Mouse (Mus musculus) small intestine, adult 2 months (tissue): Measurements from ENCODE around the gene Nom1.

Experiments
- CTCF ChIP-seq: fragments of 200-500 bp; IDR thresholded peaks from 2 replicates; pipeline ENCODE4 v1.5.1; 2012; ENCODE audit warnings: low read depth, mild to moderate bottlenecking, control low read depth, inconsistent platforms, low read length, moderate library complexity, mixed read lengths; ENCODE audit not compliant: insufficient replicate concordance, insufficient read length; ENCODE audit errors: extremely low read depth
- POLR2A ChIP-seq: fragments of 200-500 bp; IDR thresholded peaks from 2 replicates; pipeline ENCODE4 v1.6.1; 2012; ENCODE audit warnings: low read depth, mild to moderate bottlenecking, control low read depth, inconsistent platforms, low read length, moderate library complexity

DNA sequence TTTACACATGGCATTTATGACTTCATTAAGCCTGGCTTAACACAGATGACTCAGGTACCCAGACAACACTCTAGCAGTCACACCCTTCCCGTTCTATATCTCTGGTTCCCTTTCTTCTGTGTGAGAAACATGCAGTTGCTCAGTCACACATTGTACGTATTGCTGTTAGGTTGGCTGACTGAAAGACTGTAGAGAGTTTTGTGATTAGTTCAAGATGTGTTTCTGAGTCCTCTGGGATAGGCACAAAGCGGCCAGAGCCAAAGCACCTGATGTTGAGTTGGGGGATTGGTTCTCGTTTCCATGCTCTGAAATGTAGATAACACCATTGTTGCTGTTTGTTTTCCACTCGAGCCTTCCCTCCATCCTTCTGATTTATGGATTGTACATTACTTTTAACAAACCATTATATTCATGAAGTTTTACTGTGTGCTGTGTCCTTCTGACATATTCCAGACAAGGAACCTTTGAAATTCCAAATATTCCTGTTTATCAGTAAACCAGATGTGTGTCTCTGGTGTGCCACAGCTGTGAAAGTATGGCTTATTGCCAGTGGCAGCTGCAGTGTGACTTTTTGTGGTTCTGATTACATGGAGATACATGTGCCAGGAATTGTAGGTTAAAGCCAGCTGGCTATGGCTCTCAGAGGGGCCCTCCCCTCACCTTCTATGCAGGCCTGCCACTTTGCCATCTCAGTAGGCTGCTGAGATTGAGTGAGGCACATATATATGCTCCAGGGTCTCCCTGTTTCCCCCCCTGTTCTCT lies 22.6 kb downstream of the Nom1 start:
- TF ChIP-seq CTCF (no peak), POLR2A (no peak)
